Mouse (Mus musculus) ES-Bruce4 (cell line): ENCODE data around the gene Zrsr1.

ENCODE experiments used
- CTCF ChIP-seq: IDR thresholded peaks from one replicate; pipeline ENCODE4 v1.8.1; 2011; ENCODE audit warnings: low read depth, low read length
- EP300 ChIP-seq: IDR thresholded peaks from 2 replicates; pipeline ENCODE4 v1.6.1; 2011; ENCODE audit warnings: low read depth, low read length; ENCODE audit not compliant: insufficient read depth
- POLR2A ChIP-seq: IDR thresholded peaks from one replicate; pipeline ENCODE4 v1.8.1; 2011; ENCODE audit warnings: low read length; ENCODE audit not compliant: insufficient read depth

DNA sequence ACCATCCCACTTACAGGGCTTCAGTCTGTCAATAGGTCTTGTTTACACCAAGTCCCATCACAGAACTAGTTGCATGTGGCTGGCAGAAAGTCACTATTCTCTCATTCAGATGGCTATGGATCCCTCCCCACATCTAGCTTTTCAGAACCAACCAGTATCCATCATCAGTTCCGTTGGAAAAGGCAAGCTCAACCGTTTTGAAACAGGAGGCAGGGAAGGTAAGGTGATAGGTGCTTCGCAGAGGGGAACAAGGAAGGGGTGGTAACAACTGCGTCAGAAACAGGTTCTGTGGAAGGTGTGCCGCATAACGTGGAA is 35.3 kb downstream of the Zrsr1 start:
- TF ChIP-seq CTCF (no peak), POLR2A (no peak), EP300 (no peak)
